Mouse (Mus musculus): ENCODE results near the gene Amd1.
"Not testable (repeated sequence)": the region's sequence is repeated elsewhere in the genome, so short reads cannot be mapped to it uniquely, and the experiment has no call there.

DNA sequence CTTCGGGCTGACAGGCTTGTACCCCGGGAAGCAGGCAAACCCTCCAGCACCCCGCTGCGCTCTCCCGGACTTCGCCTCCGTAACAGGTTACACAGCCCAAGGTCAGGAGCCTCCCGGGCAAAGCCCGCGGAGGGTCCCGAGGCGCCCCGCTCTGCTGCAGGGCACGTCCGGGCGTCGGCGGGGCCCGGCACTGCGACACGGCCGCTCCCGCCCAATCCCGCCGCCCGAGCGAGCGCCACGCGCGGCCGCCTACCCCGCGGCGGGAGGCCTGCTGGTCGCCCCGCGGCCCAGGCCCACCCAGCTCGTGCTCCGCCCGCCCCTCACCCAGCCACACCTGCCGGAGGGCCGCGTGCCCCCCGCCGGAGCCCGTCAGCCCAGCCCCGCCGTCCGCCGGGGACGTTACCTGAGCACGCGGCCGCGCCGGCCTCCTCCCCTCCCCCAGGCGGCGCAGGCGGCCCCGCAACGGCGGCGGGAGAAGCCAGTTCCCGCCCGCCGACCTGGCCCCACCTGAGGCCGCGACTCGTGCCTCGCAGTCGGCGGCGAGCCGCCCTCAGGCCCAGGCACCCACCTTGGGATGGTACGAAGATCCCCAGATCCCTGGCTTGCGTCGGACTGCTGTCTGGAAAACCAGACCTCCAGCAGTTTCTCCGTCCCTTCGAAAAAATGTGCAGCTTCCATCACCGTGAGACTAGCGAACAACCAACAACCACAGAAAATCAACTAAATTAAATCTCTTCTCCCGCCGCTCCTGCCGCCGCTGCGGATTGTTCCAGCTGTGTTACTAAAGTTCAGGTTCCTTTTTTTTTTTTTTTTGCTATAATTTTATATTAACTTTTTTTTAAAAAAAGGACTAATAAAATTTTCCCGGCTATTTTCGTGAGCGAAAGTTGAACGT, 558 bp downstream of the Amd1 start:
- not testable (repeated sequence) for TF ChIP-seq CTCF (IDR thresholded peaks at IDR 0.05; ENCODE audit: borderline replicate concordance, extremely low read depth, insufficient read depth, insufficient read length); POLR2A (IDR thresholded peaks at IDR 0.05; ENCODE audit: borderline replicate concordance, extremely low read depth, insufficient read depth, insufficient read length, poor library complexity, severe bottlenecking)

All from brain, embryonic 14.5 days (tissue).